Mouse (Mus musculus): ENCODE results near the gene Fbrsl1. TPM values are rescaled to one million over a fixed set of nuclear protein-coding genes. Genes with fewer than 3 reads are reported as not detected.
A peak's percentile ranks its signal among the peaks of the same experiment; 100 is the strongest.

The Fbrsl1 gene
- total RNA-seq, 1 experiment, result 44.4 TPM

DNA sequence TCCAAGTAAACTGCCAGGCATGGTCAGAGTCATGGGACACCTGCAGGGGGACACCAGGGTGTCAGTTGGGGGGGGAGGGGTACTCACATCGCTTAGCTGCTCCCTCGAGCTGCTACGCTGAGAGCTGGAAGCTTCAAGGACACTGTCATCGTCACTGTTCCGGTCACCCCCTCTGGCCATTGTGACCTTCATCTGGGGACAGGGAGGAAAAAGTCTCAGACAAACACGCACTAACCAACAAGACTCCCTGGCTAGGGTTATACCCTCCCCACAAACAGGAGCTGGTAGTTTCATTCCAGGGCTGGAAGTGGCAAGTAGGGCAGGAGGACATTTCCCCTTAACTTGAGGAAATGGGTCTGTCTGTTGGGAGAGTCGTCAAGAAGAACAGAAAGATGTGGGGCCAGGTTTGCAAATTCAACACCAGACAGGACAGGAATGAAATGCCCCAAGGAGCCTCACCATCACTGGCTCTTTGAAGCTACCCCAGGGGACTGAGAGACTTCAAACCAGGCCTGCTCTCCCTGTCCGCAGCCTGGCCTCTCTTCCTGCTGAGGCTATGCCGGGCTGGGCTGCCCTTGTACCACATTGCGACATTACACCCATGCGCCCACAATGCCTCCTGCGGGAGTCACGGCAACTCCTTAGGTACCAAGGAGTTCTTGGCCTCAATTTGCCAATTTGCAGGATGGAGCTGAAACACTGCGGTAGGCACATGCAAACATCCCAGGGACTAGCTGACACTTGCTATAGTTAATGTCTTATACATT, 30.4 kb downstream of the Fbrsl1 start:
- Histone ChIP-seq H3K4me3 (ENCODE audit: insufficient read depth in 1 of 2, low read depth in 1 of 2, low read length in 2 of 2, poor library complexity in 1 of 2, severe bottlenecking in 1 of 2) (no peak overlapping the region), H3K9ac (ENCODE audit: insufficient read depth, low read depth, low read length, poor library complexity, severe bottlenecking) (no peak overlapping the region), H3K27ac (ENCODE audit: insufficient read depth, low read depth, low read length, poor library complexity, severe bottlenecking) (no peak overlapping the region), H3K4me1 (ENCODE audit: control insufficient read depth in 2 of 2, insufficient read depth in 2 of 2, low read length in 2 of 2, poor library complexity in 1 of 2) (peaks cover 0 to 32% of the 10 kb centered on the region in 2 experiments; a peak in 3 of 4 replicates), H3K36me3 (ENCODE audit: control insufficient read depth, insufficient read depth, low read length, poor library complexity, severe bottlenecking) (peaks cover 8% of the 10 kb centered on the region; the same call in 1 of the 2 replicates), H3K9me3 (ENCODE audit: control insufficient read depth, insufficient read depth, low read depth, low read length) (no peaks in the 10 kb centered on the region)
- DNase-seq (ENCODE audit: low read depth, low spot score), result no peak
- in situ Hi-C loops (cut with MboI; ENCODE audit: low sequenced_read_pairs in 2 of 2, unreplicated experiment in 2 of 2), result no loop called here
- TF ChIP-seq HCFC1 (IDR thresholded peaks at IDR 0.05; ENCODE audit: borderline replicate concordance, insufficient read depth, low read length) (no peak), ZNF384 (IDR thresholded peaks at IDR 0.05; ENCODE audit: low read depth, low read length) (no peak), ZC3H11A (IDR thresholded peaks at IDR 0.05; ENCODE audit: borderline replicate concordance, low read depth, low read length) (no peak), MAFK (IDR thresholded peaks at IDR 0.05; ENCODE audit: insufficient read depth, low read depth, low read length) (no peak), CHD2 (IDR thresholded peaks at IDR 0.05; ENCODE audit: low read depth, low read length) (no peak)

DNA sequence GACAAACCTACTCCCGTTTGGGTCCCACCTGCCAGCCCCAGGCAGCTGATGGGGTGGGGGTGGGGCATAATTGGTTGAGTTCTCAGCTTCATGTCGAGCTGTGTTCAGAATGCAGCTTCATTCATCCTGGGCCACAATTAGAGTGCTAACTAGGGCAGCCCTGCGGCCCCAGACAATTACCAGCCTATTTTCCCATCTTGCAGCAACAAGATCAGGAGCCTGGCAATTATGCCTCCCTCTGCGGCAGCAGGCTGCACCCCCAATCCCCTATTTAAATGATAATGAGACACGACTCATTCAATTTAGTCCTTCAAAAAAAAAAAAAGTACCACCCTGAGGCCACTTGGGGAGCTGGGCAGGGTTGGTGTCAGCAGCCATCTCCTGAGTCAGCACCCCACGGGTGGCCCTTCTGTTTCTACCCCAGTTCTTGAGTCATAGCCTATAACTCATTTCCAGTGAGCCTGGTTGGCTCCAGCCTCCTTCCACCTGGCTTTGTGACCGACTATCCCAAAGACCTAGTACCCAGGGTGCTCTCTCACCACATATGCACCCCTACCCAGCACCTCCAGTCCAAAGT, 31.4 kb downstream of the Fbrsl1 start:
- Histone ChIP-seq H3K9ac (ENCODE audit: insufficient read depth, low read depth, low read length, poor library complexity, severe bottlenecking) (no peak overlapping the region), H3K4me3 (ENCODE audit: insufficient read depth in 1 of 2, low read depth in 1 of 2, low read length in 2 of 2, poor library complexity in 1 of 2, severe bottlenecking in 1 of 2) (no peak overlapping the region), H3K9me3 (ENCODE audit: control insufficient read depth, insufficient read depth, low read depth, low read length) (no peaks in the 10 kb centered on the region), H3K4me1 (ENCODE audit: control insufficient read depth in 2 of 2, insufficient read depth in 2 of 2, low read length in 2 of 2, poor library complexity in 1 of 2) (peaks cover 0 to 32% of the 10 kb centered on the region in 2 experiments; a peak in 3 of 4 replicates), H3K27ac (ENCODE audit: insufficient read depth, low read depth, low read length, poor library complexity, severe bottlenecking) (peak overlapping the region; percentile 41; the same call in 1 of the 2 replicates), H3K36me3 (ENCODE audit: control insufficient read depth, insufficient read depth, low read length, poor library complexity, severe bottlenecking) (peaks cover 8% of the 10 kb centered on the region; the same call in 1 of the 2 replicates)
- peak; percentile 25 for DNase-seq (ENCODE audit: low read depth, low spot score)
- peak; percentile 84 for TF ChIP-seq ZNF384 (IDR thresholded peaks at IDR 0.05; ENCODE audit: low read depth, low read length)
- no peak for TF ChIP-seq ZC3H11A (IDR thresholded peaks at IDR 0.05; ENCODE audit: borderline replicate concordance, low read depth, low read length)
- TF ChIP-seq MAFK (IDR thresholded peaks at IDR 0.05; ENCODE audit: insufficient read depth, low read depth, low read length), result peak; percentile 81
- in situ Hi-C loops (cut with MboI; ENCODE audit: low sequenced_read_pairs in 2 of 2, unreplicated experiment in 2 of 2), result no loop called here

DNA sequence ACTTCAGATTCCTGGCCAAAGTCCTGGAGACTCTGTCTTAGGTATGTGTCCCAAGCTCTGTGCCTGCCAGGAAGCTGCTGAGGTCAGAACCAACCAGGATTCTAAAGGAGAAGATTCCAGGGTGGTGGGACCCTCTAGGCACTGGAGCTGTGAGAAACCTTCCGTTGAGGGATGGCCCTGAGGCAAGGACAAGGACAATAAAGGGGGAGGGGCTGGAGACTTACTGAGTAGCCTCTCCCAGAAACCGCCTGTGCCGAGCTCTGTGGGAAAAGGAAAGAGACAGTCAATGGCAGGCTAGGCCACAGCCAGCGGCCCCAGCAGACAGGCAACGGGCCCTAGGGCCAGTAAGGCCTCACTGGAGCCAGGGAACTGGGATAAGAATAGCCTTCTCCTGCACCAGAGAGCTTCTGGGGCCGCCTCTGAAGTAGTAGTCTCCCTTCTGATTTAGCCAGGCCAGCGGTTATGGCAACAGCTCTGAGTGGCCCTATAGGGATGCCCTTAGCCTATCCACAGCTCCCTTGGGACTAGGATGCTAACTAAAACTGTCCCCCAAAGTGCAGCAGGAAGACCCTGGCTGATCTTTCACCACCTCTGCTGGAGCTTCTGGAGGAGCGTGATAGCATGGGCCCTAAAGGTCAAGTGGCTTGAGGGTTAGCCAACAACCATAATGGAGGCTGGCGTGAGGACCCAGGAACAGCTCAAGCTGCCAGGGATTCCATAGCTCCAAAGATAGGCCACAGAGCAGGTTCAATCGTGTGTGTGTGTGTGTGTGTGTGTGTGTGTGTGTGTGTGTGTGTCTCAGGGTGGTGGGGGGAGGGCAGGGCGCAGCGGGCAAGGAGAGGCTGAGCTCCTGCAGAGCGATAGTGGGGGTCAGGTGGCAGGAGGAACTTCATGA, 32.2 kb downstream of the Fbrsl1 start:
- Histone ChIP-seq H3K27ac (ENCODE audit: insufficient read depth, low read depth, low read length, poor library complexity, severe bottlenecking) (peak overlapping the region; percentile 41; the same call in 1 of the 2 replicates), H3K4me1 (ENCODE audit: control insufficient read depth in 2 of 2, insufficient read depth in 2 of 2, low read length in 2 of 2, poor library complexity in 1 of 2) (peaks cover 0 to 32% of the 10 kb centered on the region in 2 experiments; a peak in 3 of 4 replicates), H3K36me3 (ENCODE audit: control insufficient read depth, insufficient read depth, low read length, poor library complexity, severe bottlenecking) (peaks cover 13% of the 10 kb centered on the region; the same call in 1 of the 2 replicates), H3K9ac (ENCODE audit: insufficient read depth, low read depth, low read length, poor library complexity, severe bottlenecking) (no peak overlapping the region; the same call in 1 of the 2 replicates), H3K9me3 (ENCODE audit: control insufficient read depth, insufficient read depth, low read depth, low read length) (no peaks in the 10 kb centered on the region), H3K4me3 (ENCODE audit: insufficient read depth in 1 of 2, low read depth in 1 of 2, low read length in 2 of 2, poor library complexity in 1 of 2, severe bottlenecking in 1 of 2) (no peak overlapping the region)
- in situ Hi-C loops (cut with MboI; ENCODE audit: low sequenced_read_pairs in 2 of 2, unreplicated experiment in 2 of 2), result no loop called here
- DNase-seq (ENCODE audit: low read depth, low spot score), result no peak
- TF ChIP-seq CHD2 (IDR thresholded peaks at IDR 0.05; ENCODE audit: low read depth, low read length) (no peak), HCFC1 (IDR thresholded peaks at IDR 0.05; ENCODE audit: borderline replicate concordance, insufficient read depth, low read length) (no peak), ZC3H11A (IDR thresholded peaks at IDR 0.05; ENCODE audit: borderline replicate concordance, low read depth, low read length) (no peak), MAFK (IDR thresholded peaks at IDR 0.05; ENCODE audit: insufficient read depth, low read depth, low read length) (no peak), ZNF384 (IDR thresholded peaks at IDR 0.05; ENCODE audit: low read depth, low read length) (no peak)

DNA sequence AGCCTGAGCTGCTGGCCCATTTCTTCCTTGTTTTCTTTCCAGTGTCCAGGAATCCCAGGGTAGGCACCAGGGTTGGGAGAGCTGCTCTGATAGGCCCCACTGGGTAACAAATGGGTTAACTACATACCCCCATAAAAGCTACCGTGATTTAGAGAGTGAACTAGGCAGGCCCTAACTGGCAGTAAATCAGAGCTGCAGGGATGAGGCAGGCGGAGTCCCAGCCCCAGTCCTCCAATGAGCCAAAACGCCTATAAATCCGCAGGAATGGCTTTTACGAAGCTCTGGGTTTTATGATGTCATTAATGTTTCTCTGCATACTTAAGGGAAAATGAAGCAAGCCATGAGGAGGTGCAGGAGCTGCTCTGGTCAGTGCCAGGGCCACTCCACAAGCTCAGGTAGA, 33.3 kb downstream of the Fbrsl1 start:
- no peak overlapping the region for H3K27ac ChIP-seq (ENCODE audit: insufficient read depth, low read depth, low read length, poor library complexity, severe bottlenecking)
- DNase-seq (ENCODE audit: low read depth, low spot score), result no peak
- H3K36me3 ChIP-seq (ENCODE audit: control insufficient read depth, insufficient read depth, low read length, poor library complexity, severe bottlenecking), result peaks cover 17% of the 10 kb centered on the region; the same call in 1 of the 2 replicates
- H3K4me1 ChIP-seq (ENCODE audit: control insufficient read depth in 2 of 2, insufficient read depth in 2 of 2, low read length in 2 of 2, poor library complexity in 1 of 2), result peaks cover 0 to 32% of the 10 kb centered on the region in 2 experiments; a peak in 3 of 4 replicates
- no peak overlapping the region for H3K4me3 ChIP-seq (ENCODE audit: insufficient read depth in 1 of 2, low read depth in 1 of 2, low read length in 2 of 2, poor library complexity in 1 of 2, severe bottlenecking in 1 of 2)
- in situ Hi-C loops (cut with MboI; ENCODE audit: low sequenced_read_pairs in 2 of 2, unreplicated experiment in 2 of 2), result no loop called here
- no peak overlapping the region for H3K9ac ChIP-seq (ENCODE audit: insufficient read depth, low read depth, low read length, poor library complexity, severe bottlenecking)
- H3K9me3 ChIP-seq (ENCODE audit: control insufficient read depth, insufficient read depth, low read depth, low read length), result no peaks in the 10 kb centered on the region
- no peak for TF ChIP-seq CHD2 (IDR thresholded peaks at IDR 0.05; ENCODE audit: low read depth, low read length)
- TF ChIP-seq MAFK (IDR thresholded peaks at IDR 0.05; ENCODE audit: insufficient read depth, low read depth, low read length), result no peak
- no peak for TF ChIP-seq ZC3H11A (IDR thresholded peaks at IDR 0.05; ENCODE audit: borderline replicate concordance, low read depth, low read length)
- no peak for TF ChIP-seq ZNF384 (IDR thresholded peaks at IDR 0.05; ENCODE audit: low read depth, low read length)
